Mouse (Mus musculus) left cerebral cortex, adult 2 months (tissue): ENCODE results near the gene Arhgap10. TPM values are rescaled to one million over a fixed set of nuclear protein-coding genes. Genes with fewer than 3 reads are reported as not detected.

Experiments
- DNase-seq, 2 experiments: peaks; one replicate each; pipeline ENCODE4 v3.0.0; 2021 to 2022; ENCODE audit warnings: low spot score in 2 of 2, mixed read lengths in 1 of 2; ENCODE audit errors: extremely low spot score in 1 of 2
- H3K27ac ChIP-seq: fragments of 200-600 bp; 2 replicates; pipeline ENCODE4 v1.8.1; 2022
- H3K4me3 ChIP-seq: fragments of 200-600 bp; 2 replicates; pipeline ENCODE4 v1.8.1; 2022
- CTCF ChIP-seq: fragments of 200-600 bp; IDR thresholded peaks from 2 replicates; pipeline ENCODE4 v1.8.1; 2022; ENCODE audit warnings: antibody characterized with exemption, mild to moderate bottlenecking, moderate library complexity
- intact Hi-C: fragments of 180-260 bp; cut with DNase I; formaldehyde crosslinking; loops from one replicate; pipeline ENCODE4 v1.15.1; 2025
- total RNA-seq, 2 experiments: library from RNA; stranded (reverse); gene quantifications; 2 replicates each; pipeline ENCODE4 v1.2.3; 2021

The Arhgap10 gene
- total RNA-seq, 2 experiments from 2014 or later: 39.2 to 40.1 TPM

DNA sequence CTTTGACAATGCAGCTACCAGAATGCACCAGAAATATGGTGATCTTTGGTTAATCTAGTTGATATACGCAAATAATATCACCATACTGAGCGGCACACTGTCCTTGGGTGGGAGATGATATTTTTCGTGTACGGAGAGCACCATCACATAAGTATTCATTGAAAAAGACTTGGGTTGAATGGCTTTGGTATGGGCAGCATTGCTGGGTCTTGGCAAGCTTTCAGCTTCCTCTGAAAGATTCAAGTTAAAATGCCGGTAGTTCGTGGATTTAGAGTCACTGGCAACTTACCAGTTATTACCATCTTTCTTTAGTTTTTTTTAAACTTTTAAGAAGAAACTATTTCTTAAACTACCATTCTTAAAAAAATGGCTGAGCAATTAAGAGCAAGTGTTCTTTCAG lies 302.6 kb downstream of the Arhgap10 start:
- no peak for DNase-seq
- TF ChIP-seq CTCF: no peak
- intact Hi-C loops: no loop called here
- Histone ChIP-seq H3K27ac (no peak overlapping the region), H3K4me3 (no peak overlapping the region)

DNA sequence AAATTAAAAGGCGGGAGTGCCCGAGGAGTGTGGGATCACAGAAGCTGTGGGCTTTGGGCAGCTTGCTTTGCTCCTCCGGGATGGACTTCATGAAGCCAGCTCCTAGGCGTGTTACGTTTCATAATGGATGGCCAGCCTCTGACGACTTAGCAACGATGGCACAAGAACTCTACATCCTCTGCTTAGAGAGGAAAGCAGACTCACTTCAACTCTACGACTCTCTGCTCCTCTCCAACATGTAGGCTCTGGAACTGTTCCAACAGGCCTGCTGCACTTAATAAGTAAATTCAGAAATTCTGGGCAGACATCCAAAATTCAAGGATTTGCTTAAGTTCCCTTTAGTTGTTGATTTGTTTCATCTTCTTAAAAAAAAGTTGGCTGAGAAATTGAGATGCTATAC lies 303.1 kb downstream of the Arhgap10 start:
- Histone ChIP-seq H3K27ac (no peak overlapping the region), H3K4me3 (no peak overlapping the region)
- DNase-seq: no peak
- intact Hi-C loops: no loop called here
- no peak for TF ChIP-seq CTCF

DNA sequence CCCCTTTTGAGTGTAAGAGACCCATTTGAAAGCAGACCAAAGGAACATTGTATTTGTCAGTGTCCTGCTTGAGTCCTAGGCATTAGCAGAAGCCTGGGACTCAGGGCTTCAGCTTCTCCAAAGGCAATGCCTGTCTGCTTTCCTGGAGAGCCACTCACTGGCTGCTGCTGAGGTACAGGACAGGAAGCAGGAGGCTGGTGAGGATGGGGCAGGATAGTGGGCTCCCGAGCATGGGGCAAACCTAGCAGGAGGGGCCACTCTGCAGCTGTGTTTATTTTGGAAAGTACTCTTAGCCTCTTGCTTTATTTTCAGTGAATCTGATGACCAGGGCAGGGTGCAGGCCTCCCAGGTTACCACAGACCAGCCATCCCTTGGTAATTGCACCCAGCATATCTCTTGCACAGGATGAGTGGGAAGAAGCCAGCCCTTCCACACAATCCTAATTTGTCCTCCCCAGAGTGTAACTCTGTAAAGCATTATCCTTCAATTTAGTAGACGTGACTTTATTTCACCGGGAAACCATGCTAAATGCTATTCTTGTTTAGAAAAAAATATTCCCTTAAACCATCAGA lies 303.8 kb downstream of the Arhgap10 start:
- intact Hi-C loops: no loop called here
- no peak for TF ChIP-seq CTCF
- H3K4me3 ChIP-seq: no peak overlapping the region

DNA sequence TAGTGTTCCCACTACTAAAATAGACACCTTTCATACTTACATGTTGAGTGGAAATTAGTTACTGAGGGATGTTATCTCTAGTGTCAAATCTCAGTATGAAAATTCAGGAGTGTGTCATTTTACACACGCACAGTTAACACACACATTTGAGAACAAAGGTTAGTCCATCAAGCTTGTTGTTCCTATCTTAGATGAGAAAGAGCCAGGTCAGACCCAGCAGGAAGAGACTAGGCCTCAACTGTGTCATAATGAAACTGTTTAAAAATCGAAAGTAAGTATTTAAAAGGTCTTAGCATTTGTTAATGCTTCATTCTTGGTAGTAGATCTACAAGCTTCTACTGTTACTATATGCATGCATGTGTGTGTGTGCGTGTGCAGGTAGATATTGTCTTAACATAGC lies 308.5 kb downstream of the Arhgap10 start:
- no peak for DNase-seq
- Histone ChIP-seq H3K4me3 (no peak overlapping the region), H3K27ac (no peak overlapping the region)
- TF ChIP-seq CTCF: no peak
- intact Hi-C loops: no loop called here

More for the DNA sequence above, 303.8 kb downstream of the Arhgap10 start:
- H3K27ac ChIP-seq: no peak overlapping the region
- no peak for DNase-seq

Other genes starting within 250 kb of the Arhgap10 start
- gene Prmt9, start 31.4 kb upstream of the Arhgap10 start, total RNA-seq: 10 to 100 TPM; 17.5 to 20.7 TPM
- 10 to 100 TPM; 60.9 to 63.7 TPM for gene Tmem184c, start 92.7 kb upstream of the Arhgap10 start, total RNA-seq
- 1 to 10 TPM; 2.8 to 3.5 TPM for gene Ednra, start 206.5 kb upstream of the Arhgap10 start, total RNA-seq